Mouse (Mus musculus): Measurements from ENCODE around the gene Dnah3. TPM values are rescaled to one million over a fixed set of nuclear protein-coding genes. Genes with fewer than 3 reads are reported as not detected.

Dnah3 gene
- polyA plus RNA-seq, 1 experiment = 0.19 TPM

DNA sequence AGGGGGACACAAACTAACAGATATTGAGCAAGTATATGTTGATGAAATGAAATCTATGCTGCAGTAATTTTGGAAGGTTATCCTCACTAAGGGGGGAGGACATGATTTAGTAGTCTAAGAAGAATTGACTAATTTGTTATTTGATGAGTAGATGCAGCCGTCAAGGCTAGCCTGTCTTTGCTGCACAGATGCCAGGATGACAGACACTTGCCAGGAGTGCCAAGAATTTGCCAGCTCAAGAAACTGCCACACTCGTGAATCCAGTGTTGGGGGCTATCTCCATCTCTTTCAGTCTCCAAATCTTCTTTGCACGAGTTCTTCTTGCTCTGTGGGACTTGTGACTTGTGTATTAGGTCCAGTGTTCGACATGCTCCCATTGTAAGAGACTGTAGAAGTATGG, 136.0 kb downstream of the Dnah3 start:
- no peak for DNase-seq
- no peak overlapping the region for H3K4me3 ChIP-seq (ENCODE audit: insufficient read depth, low read depth, low read length)
- H3K4me1 ChIP-seq (ENCODE audit: control insufficient read depth, insufficient read depth, low read length) = peaks cover 21% of the 10 kb centered on the region
- TF ChIP-seq CTCF (conservative IDR thresholded peaks at IDR 0.05; ENCODE audit: insufficient read depth, insufficient read length, low read depth, low read length) (no peak), POLR2A (IDR thresholded peaks at IDR 0.05; ENCODE audit: low read depth, low read length) (no peak)
- 73% methylated on average over 4 of the region's 4 CpGs for WGBS
- H3K27me3 ChIP-seq (replicated peaks; ENCODE audit: control insufficient read depth, insufficient read depth, low read length) = no peaks in the 10 kb centered on the region
- H3K27ac ChIP-seq (ENCODE audit: insufficient read depth, low read depth, low read length) = no peak overlapping the region
- H3K36me3 ChIP-seq (ENCODE audit: control insufficient read depth, insufficient read depth, low read length) = no peaks in the 10 kb centered on the region

DNA sequence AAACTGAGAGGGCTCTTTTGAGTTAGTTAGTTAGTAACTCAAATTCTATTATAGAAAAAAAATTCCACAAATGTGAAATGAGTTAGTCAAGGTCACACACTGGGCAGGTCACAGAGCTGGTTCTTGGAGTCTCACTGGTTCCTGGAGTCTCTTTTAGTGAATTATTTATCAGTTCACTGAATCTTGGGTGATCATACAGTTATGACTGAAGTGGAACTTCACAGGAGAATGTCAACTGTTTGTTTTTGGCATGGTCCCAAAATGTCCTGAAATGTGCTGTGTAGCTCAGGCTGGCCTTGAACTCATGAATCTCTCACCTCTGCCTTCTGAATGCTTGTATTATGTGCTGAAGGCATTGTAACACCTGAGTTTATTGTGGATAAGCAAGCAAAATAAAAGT, 137.7 kb downstream of the Dnah3 start:
- Histone ChIP-seq H3K27ac (ENCODE audit: insufficient read depth, low read depth, low read length) (peak overlapping the region; percentile 0; the same call in 1 of the 2 replicates), H3K4me3 (ENCODE audit: insufficient read depth, low read depth, low read length) (no peak overlapping the region), H3K27me3 (replicated peaks; ENCODE audit: control insufficient read depth, insufficient read depth, low read length) (no peaks in the 10 kb centered on the region), H3K4me1 (ENCODE audit: control insufficient read depth, insufficient read depth, low read length) (peaks cover 21% of the 10 kb centered on the region), H3K36me3 (ENCODE audit: control insufficient read depth, insufficient read depth, low read length) (no peaks in the 10 kb centered on the region)
- peak; percentile 83 for DNase-seq
- TF ChIP-seq CTCF (conservative IDR thresholded peaks at IDR 0.05; ENCODE audit: insufficient read depth, insufficient read length, low read depth, low read length) = no peak

- TF ChIP-seq POLR2A (IDR thresholded peaks at IDR 0.05; ENCODE audit: low read depth, low read length) = no peak
- TF ChIP-seq CTCF (conservative IDR thresholded peaks at IDR 0.05; ENCODE audit: insufficient read depth, insufficient read length, low read depth, low read length) = no peak
- no peak overlapping the region for H3K4me3 ChIP-seq (ENCODE audit: insufficient read depth, low read depth, low read length)
- no peak for DNase-seq
- H3K36me3 ChIP-seq (ENCODE audit: control insufficient read depth, insufficient read depth, low read length) = no peaks in the 10 kb centered on the region
- H3K4me1 ChIP-seq (ENCODE audit: control insufficient read depth, insufficient read depth, low read length) = peaks cover 7% of the 10 kb centered on the region; the same call in 1 of the 2 replicates
- H3K27me3 ChIP-seq (replicated peaks; ENCODE audit: control insufficient read depth, insufficient read depth, low read length) = no peaks in the 10 kb centered on the region
- H3K27ac ChIP-seq (ENCODE audit: insufficient read depth, low read depth, low read length) = no peak overlapping the region
- WGBS = 83% methylated on average over 1 of the region's 1 CpGs
These were observed 141.0 kb downstream of the Dnah3 start for GRCm38 (mm10) chr7:119954047-119954446.

- H3K4me3 ChIP-seq (ENCODE audit: insufficient read depth, low read depth, low read length) = no peak overlapping the region
- WGBS = 45% methylated on average over 2 of the region's 2 CpGs
- H3K36me3 ChIP-seq (ENCODE audit: control insufficient read depth, insufficient read depth, low read length) = no peaks in the 10 kb centered on the region
- DNase-seq = peak; percentile 95
- no peaks in the 10 kb centered on the region for H3K4me1 ChIP-seq (ENCODE audit: control insufficient read depth, insufficient read depth, low read length)
- no peaks in the 10 kb centered on the region for H3K27me3 ChIP-seq (replicated peaks; ENCODE audit: control insufficient read depth, insufficient read depth, low read length)
- TF ChIP-seq POLR2A (IDR thresholded peaks at IDR 0.05; ENCODE audit: low read depth, low read length) (no peak), CTCF (conservative IDR thresholded peaks at IDR 0.05; ENCODE audit: insufficient read depth, insufficient read length, low read depth, low read length) (no peak)
- no peak overlapping the region for H3K27ac ChIP-seq (ENCODE audit: insufficient read depth, low read depth, low read length)
These were observed 153.5 kb downstream of the Dnah3 start for GRCm38 (mm10) chr7:119941569-119941968.

GRCm38 (mm10) chr7:119937036-119937435, 158.0 kb downstream of the Dnah3 start:
- no peaks in the 10 kb centered on the region for H3K4me1 ChIP-seq (ENCODE audit: control insufficient read depth, insufficient read depth, low read length)
- H3K27ac ChIP-seq (ENCODE audit: insufficient read depth, low read depth, low read length) = no peak overlapping the region
- TF ChIP-seq CTCF (conservative IDR thresholded peaks at IDR 0.05; ENCODE audit: insufficient read depth, insufficient read length, low read depth, low read length) (no peak), POLR2A (IDR thresholded peaks at IDR 0.05; ENCODE audit: low read depth, low read length) (no peak)
- WGBS = 36% methylated on average over 5 of the region's 5 CpGs
- no peaks in the 10 kb centered on the region for H3K36me3 ChIP-seq (ENCODE audit: control insufficient read depth, insufficient read depth, low read length)
- H3K4me3 ChIP-seq (ENCODE audit: insufficient read depth, low read depth, low read length) = no peak overlapping the region
- no peak for DNase-seq
- no peaks in the 10 kb centered on the region for H3K27me3 ChIP-seq (replicated peaks; ENCODE audit: control insufficient read depth, insufficient read depth, low read length)

DNA sequence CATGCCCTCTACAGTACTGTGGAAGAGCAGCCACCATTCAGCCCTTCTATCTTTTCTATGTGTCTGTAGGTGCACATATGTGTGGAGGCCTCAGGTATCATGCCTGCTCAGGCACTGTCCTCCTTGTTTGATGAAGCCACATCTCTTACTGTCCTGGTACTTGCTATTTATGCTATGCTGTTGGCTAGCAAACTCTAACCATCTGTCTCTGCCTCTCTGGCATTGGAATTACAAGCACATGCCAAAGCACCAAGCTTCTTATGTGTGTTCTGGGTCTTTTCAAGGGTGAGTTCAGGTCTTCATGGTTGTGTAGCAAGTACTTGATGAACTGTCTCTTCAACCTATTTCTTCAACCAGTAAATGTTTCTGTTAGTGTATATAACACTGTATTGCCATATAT, 158.8 kb downstream of the Dnah3 start:
- Histone ChIP-seq H3K27me3 (replicated peaks; ENCODE audit: control insufficient read depth, insufficient read depth, low read length) (no peaks in the 10 kb centered on the region), H3K4me3 (ENCODE audit: insufficient read depth, low read depth, low read length) (no peak overlapping the region), H3K4me1 (ENCODE audit: control insufficient read depth, insufficient read depth, low read length) (no peaks in the 10 kb centered on the region), H3K27ac (ENCODE audit: insufficient read depth, low read depth, low read length) (no peak overlapping the region), H3K36me3 (ENCODE audit: control insufficient read depth, insufficient read depth, low read length) (no peaks in the 10 kb centered on the region)
- no peak for TF ChIP-seq POLR2A (IDR thresholded peaks at IDR 0.05; ENCODE audit: low read depth, low read length)
- no peak for TF ChIP-seq CTCF (conservative IDR thresholded peaks at IDR 0.05; ENCODE audit: insufficient read depth, insufficient read length, low read depth, low read length)
- no peak for DNase-seq

DNA sequence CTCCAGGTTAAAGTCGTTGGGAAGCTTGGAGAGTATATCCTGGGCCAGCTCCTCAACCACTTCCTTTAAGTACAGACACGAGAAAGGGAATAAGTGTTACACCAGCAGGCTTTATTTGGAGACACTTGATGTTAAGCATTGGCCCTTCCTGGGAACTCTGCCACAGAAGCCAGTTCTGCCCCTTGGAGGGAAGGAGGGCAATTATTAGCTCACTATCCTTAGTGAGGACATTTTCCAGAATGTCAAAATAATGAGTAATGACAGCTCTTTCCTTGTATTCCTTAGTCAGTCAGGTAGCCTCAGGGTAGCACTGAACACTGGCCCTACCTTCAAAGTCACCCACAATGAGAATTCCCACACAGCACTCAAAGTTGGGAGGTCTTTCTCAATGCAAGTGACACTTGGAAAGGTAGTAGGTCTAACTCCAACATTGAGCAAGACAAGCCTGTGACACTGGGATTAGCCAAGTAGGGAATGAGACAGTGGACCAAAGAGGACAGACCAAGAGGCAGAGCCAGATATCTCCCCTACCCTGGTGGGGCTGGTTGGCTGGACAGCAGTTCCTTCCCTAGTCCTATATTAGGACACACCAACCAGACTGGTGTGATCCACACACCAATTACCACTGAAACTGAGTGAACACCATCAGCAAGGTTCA, 166.2 kb downstream of the Dnah3 start:
- no peak for TF ChIP-seq POLR2A (IDR thresholded peaks at IDR 0.05; ENCODE audit: low read depth, low read length)
- no peak for TF ChIP-seq CTCF (conservative IDR thresholded peaks at IDR 0.05; ENCODE audit: insufficient read depth, insufficient read length, low read depth, low read length)
- Histone ChIP-seq H3K4me3 (ENCODE audit: insufficient read depth, low read depth, low read length) (no peak overlapping the region), H3K27me3 (replicated peaks; ENCODE audit: control insufficient read depth, insufficient read depth, low read length) (no peaks in the 10 kb centered on the region), H3K36me3 (ENCODE audit: control insufficient read depth, insufficient read depth, low read length) (no peaks in the 10 kb centered on the region), H3K4me1 (ENCODE audit: control insufficient read depth, insufficient read depth, low read length) (no peaks in the 10 kb centered on the region), H3K27ac (ENCODE audit: insufficient read depth, low read depth, low read length) (no peak overlapping the region)
- peak; percentile 33 for DNase-seq
- 71% methylated on average over 2 of the region's 2 CpGs for WGBS

Measured in kidney, adult 2 months (tissue).